Mouse (Mus musculus) heart, embryonic 11.5 days (tissue): ENCODE results near the gene Odf3l2. TPM values are rescaled to one million over a fixed set of nuclear protein-coding genes. Genes with fewer than 3 reads are reported as not detected.

Experiments
- ATAC-seq: fragments of 200-750 bp; cut with Nextera tagmentation; replicated peaks from 2 replicates; pipeline ENCODE4 v1.8.0; 2017; ENCODE audit warnings: moderate library complexity; ENCODE audit not compliant: insufficient number of reproducible peaks, low FRiP score, low TSS enrichment
- H3K27ac ChIP-seq: fragments of 300-500 bp; sonication (generic); 2 replicates; pipeline ENCODE4 v1.5.1; 2014; ENCODE audit warnings: mild to moderate bottlenecking, low read depth, low read length
- H3K27me3 ChIP-seq: fragments of 300-500 bp; sonication (generic); 2 replicates; pipeline ENCODE4 v1.6.1; 2014; ENCODE audit warnings: mild to moderate bottlenecking, low read length, mixed read lengths; ENCODE audit not compliant: control insufficient read depth, insufficient read depth
- H3K36me3 ChIP-seq: fragments of 300-500 bp; sonication (generic); 2 replicates; pipeline ENCODE4 v1.6.1; 2014; ENCODE audit warnings: mild to moderate bottlenecking, low read length, moderate library complexity, mixed read lengths; ENCODE audit not compliant: control insufficient read depth, insufficient read depth
- H3K4me1 ChIP-seq: fragments of 300-500 bp; sonication (generic); 2 replicates; pipeline ENCODE4 v1.6.1; 2014; ENCODE audit warnings: low read length; ENCODE audit not compliant: control insufficient read depth, insufficient read depth
- H3K4me2 ChIP-seq: fragments of 300-500 bp; sonication (generic); 2 replicates; pipeline ENCODE4 v1.6.1; 2014; ENCODE audit warnings: mild to moderate bottlenecking, moderate library complexity
- H3K4me3 ChIP-seq: fragments of 300-500 bp; sonication (generic); 2 replicates; pipeline ENCODE4 v1.5.1; 2014; ENCODE audit warnings: low read depth, low read length
- H3K9ac ChIP-seq: fragments of 300-500 bp; sonication (generic); 2 replicates; pipeline ENCODE4 v1.6.1; 2014; ENCODE audit warnings: mild to moderate bottlenecking, low read depth, low read length, moderate library complexity
- H3K9me3 ChIP-seq: fragments of 300-500 bp; sonication (generic); replicated peaks from 2 replicates; pipeline ENCODE4 v1.6.1; 2016; ENCODE audit warnings: low read length; ENCODE audit not compliant: control insufficient read depth
- WGBS: fragments of 180-500 bp; shearing (Covaris S2); extraction: QIAGEN DNeasy Blood & Tissue Kit; methylation state at CpG from one replicate; pipeline ENCODE4 v1.1.7; 2014; ENCODE audit not compliant: insufficient replicate concordance; 5-methylcytosine and 5-hydroxymethylcytosine counted together
- polyA plus RNA-seq: library from polyadenylated mRNA; unstranded; fragments of >200 nt; fragmentation: Nextera tagmentation; extraction: Ambion mirVana; gene quantifications from 2 replicates; pipeline ENCODE4 v1.2.1, GENCODE M21; 2014

The Odf3l2 gene
- polyA plus RNA-seq, 1 experiment from 2014 or later = not detected

- no peak for ATAC-seq
- Histone ChIP-seq H3K4me2 (no peak overlapping the region), H3K27me3 (peaks cover 42% of the 10 kb centered on the region), H3K27ac (no peak overlapping the region), H3K9me3 (no peaks in the 10 kb centered on the region), H3K4me3 (no peak overlapping the region), H3K36me3 (no peaks in the 10 kb centered on the region), H3K9ac (no peak overlapping the region), H3K4me1 (peaks cover 15% of the 10 kb centered on the region)
- 35% methylated on average over 5 of the region's 5 CpGs for WGBS
These were observed 34.2 kb downstream of the Odf3l2 start for GRCm38 (mm10) chr10:79611296-79611695.

GRCm38 (mm10) chr10:79609276-79609675, 36.3 kb downstream of the Odf3l2 start:
- no peaks in the 10 kb centered on the region; the same call in 1 of the 2 replicates for H3K9me3 ChIP-seq
- no peak overlapping the region for H3K4me3 ChIP-seq
- no peak overlapping the region for H3K4me2 ChIP-seq
- no peak overlapping the region for H3K27ac ChIP-seq
- 76% methylated on average over 3 of the region's 3 CpGs for WGBS
- peaks cover 15% of the 10 kb centered on the region for H3K4me1 ChIP-seq
- no peaks in the 10 kb centered on the region for H3K36me3 ChIP-seq
- H3K9ac ChIP-seq = no peak overlapping the region
- ATAC-seq = no peak
- peaks cover 41% of the 10 kb centered on the region for H3K27me3 ChIP-seq

- no peak for ATAC-seq
- H3K4me1 ChIP-seq = peaks cover 9% of the 10 kb centered on the region
- no peak overlapping the region for H3K9ac ChIP-seq
- no peak overlapping the region for H3K4me3 ChIP-seq
- no peak overlapping the region for H3K27ac ChIP-seq
- WGBS = 38% methylated on average over 2 of the region's 2 CpGs
- H3K4me2 ChIP-seq = no peak overlapping the region
- no peaks in the 10 kb centered on the region; the same call in 1 of the 2 replicates for H3K9me3 ChIP-seq
- H3K36me3 ChIP-seq = no peaks in the 10 kb centered on the region
- peaks cover 28% of the 10 kb centered on the region for H3K27me3 ChIP-seq
These were observed 37.6 kb downstream of the Odf3l2 start for GRCm38 (mm10) chr10:79607892-79608291.

GRCm38 (mm10) chr10:79606537-79606936, 39.0 kb downstream of the Odf3l2 start:
- Histone ChIP-seq H3K36me3 (no peaks in the 10 kb centered on the region), H3K27ac (no peak overlapping the region), H3K4me2 (no peak overlapping the region), H3K27me3 (peaks cover 14% of the 10 kb centered on the region), H3K4me1 (no peaks in the 10 kb centered on the region), H3K9ac (no peak overlapping the region), H3K9me3 (no peaks in the 10 kb centered on the region; the same call in 1 of the 2 replicates), H3K4me3 (no peak overlapping the region)
- WGBS = 53% methylated on average over 4 of the region's 4 CpGs
- ATAC-seq = no peak

- Histone ChIP-seq H3K9me3 (no peaks in the 10 kb centered on the region), H3K27me3 (peaks cover 9% of the 10 kb centered on the region), H3K36me3 (no peaks in the 10 kb centered on the region), H3K4me1 (no peaks in the 10 kb centered on the region), H3K4me3 (no peak overlapping the region), H3K4me2 (no peak overlapping the region), H3K9ac (no peak overlapping the region), H3K27ac (no peak overlapping the region)
- 64% methylated on average over 4 of the region's 4 CpGs for WGBS
- no peak for ATAC-seq
These were observed 47.7 kb downstream of the Odf3l2 start for GRCm38 (mm10) chr10:79597936-79598230.

- 37% methylated on average over 13 of the region's 13 CpGs for WGBS
- no peak overlapping the region for H3K9ac ChIP-seq
These were observed 48.2 kb downstream of the Odf3l2 start for GRCm38 (mm10) chr10:79597051-79597935.

GRCm38 (mm10) chr10:79595590-79595929, 50.0 kb downstream of the Odf3l2 start:
- H3K4me3 ChIP-seq = no peak overlapping the region
- ATAC-seq = no peak
- H3K9me3 ChIP-seq = no peaks in the 10 kb centered on the region
- no peaks in the 10 kb centered on the region for H3K36me3 ChIP-seq
- no peak overlapping the region for H3K27ac ChIP-seq
- H3K4me2 ChIP-seq = no peak overlapping the region
- H3K9ac ChIP-seq = no peak overlapping the region
- H3K4me1 ChIP-seq = no peaks in the 10 kb centered on the region
- WGBS = 54% methylated on average over 8 of the region's 8 CpGs
- H3K27me3 ChIP-seq = peaks cover 9% of the 10 kb centered on the region

More at GRCm38 (mm10) chr10:79597051-79597935, 48.2 kb downstream of the Odf3l2 start:
- H3K4me2 ChIP-seq = no peak overlapping the region
- H3K36me3 ChIP-seq = no peaks in the 10 kb centered on the region
- H3K27ac ChIP-seq = no peak overlapping the region
- H3K4me3 ChIP-seq = no peak overlapping the region
- ATAC-seq = no peak
- no peaks in the 10 kb centered on the region for H3K4me1 ChIP-seq
- peaks cover 9% of the 10 kb centered on the region for H3K27me3 ChIP-seq
- no peaks in the 10 kb centered on the region for H3K9me3 ChIP-seq

GRCm38 (mm10) chr10:79594872-79595589, 50.5 kb downstream of the Odf3l2 start:
- H3K4me1 ChIP-seq = no peaks in the 10 kb centered on the region
- H3K4me3 ChIP-seq = no peak overlapping the region
- no peaks in the 10 kb centered on the region for H3K36me3 ChIP-seq
- H3K4me2 ChIP-seq = no peak overlapping the region
- H3K9ac ChIP-seq = no peak overlapping the region
- 20% methylated on average over 17 of the region's 17 CpGs for WGBS
- H3K9me3 ChIP-seq = no peaks in the 10 kb centered on the region
- peaks cover 9% of the 10 kb centered on the region for H3K27me3 ChIP-seq
- ATAC-seq = no peak
- no peak overlapping the region for H3K27ac ChIP-seq
